Mouse (Mus musculus) erythroblast, embryonic 14.5 days (primary cell): ENCODE results near the gene Fam104a.

Experiments
- GATA1 ChIP-seq: IDR thresholded peaks from 2 replicates; pipeline ENCODE4 v1.6.1; 2012; ENCODE audit warnings: low read length, inconsistent platforms, mixed read lengths
- TAL1 ChIP-seq: IDR thresholded peaks from 3 replicates; pipeline ENCODE4 v1.6.1; 2012; ENCODE audit warnings: low read length, inconsistent platforms, mixed read lengths

- TF ChIP-seq GATA1 (no peak), TAL1 (no peak)
Measured at GRCm38 (mm10) chr11:113691318-113691717, 7.4 kb upstream of the Fam104a start.
